In genomic region chr11:114483823-114484667, GRCm38 (mm10) we compare ENCODE assay signal across 14 mouse cellular contexts.
DNase-seq lines count a peak whose midpoint lies in the region; ATAC-seq and TF ChIP-seq lines count a peak whose summit lies in the region.
"Had no signal": no experiment of that assay in that cellular context is flagged by ENCODE, and none has a peak within 500 bp of the region (broad histone marks: within the 10 kb centered on the region; RNA-seq: fewer than 3 reads in every experiment).

No protein-coding gene starts in this region.

- no peaks in the 10 kb centered on the region for H3K36me3 ChIP-seq in hindbrain, embryonic 12.5 days
- H3K36me3 ChIP-seq in hindbrain, embryonic 16.5 days (ENCODE audit: control insufficient read depth, insufficient read depth, low read length), result no peaks in the 10 kb centered on the region
- no peaks in the 10 kb centered on the region for H3K36me3 ChIP-seq in E14TG2a.4 (ENCODE audit: insufficient read depth, low read length)
- no peaks in the 10 kb centered on the region for H3K36me3 ChIP-seq in liver, postnatal 0 days (replicated peaks; ENCODE audit: insufficient read depth, low read length)
- H3K36me3 ChIP-seq: liver, embryonic 13.5 days; neural tube, embryonic 15.5 days had no signal

- no peak for TF ChIP-seq CTCF in E14TG2a.4 (conservative IDR thresholded peaks at IDR 0.05; ENCODE audit: low read length)
- TF ChIP-seq CTCF in liver, postnatal 0 days (IDR thresholded peaks at IDR 0.05; ENCODE audit: low read depth), result no peak

- no peak overlapping the region for H3K4me3 ChIP-seq in hindbrain, embryonic 12.5 days
- H3K4me3 ChIP-seq in hindbrain, embryonic 16.5 days (ENCODE audit: low read length), result no peak overlapping the region
- peak overlapping the region; percentile 58 for H3K4me3 ChIP-seq in E14TG2a.4 (replicated peaks; ENCODE audit: low read length)
- H3K4me3 ChIP-seq in liver, postnatal 0 days (ENCODE audit: low read depth, low read length), result no peak overlapping the region
- H3K4me3 ChIP-seq: forebrain, embryonic 13.5 days; liver, embryonic 13.5 days; neural tube, embryonic 15.5 days had no signal

- H3K27ac ChIP-seq in hindbrain, embryonic 12.5 days, result peak overlapping the region; percentile 30; the same call in 1 of the 2 replicates
- no peak overlapping the region for H3K27ac ChIP-seq in hindbrain, embryonic 16.5 days (ENCODE audit: low read depth, low read length)
- no peak overlapping the region for H3K27ac ChIP-seq in liver, postnatal 0 days (ENCODE audit: low read depth)
- H3K27ac ChIP-seq: forebrain, embryonic 13.5 days; liver, embryonic 13.5 days; macrophage; neural tube, embryonic 15.5 days had no signal

- DNase-seq in cerebellum, adult 11 months, result peak; percentile 62
- peak; percentile 50 to 70 for DNase-seq in frontal cortex, postnatal 36 days (ENCODE audit: low spot score in 2 of 2)
- DNase-seq in spleen, postnatal 36 days (ENCODE audit: low spot score in 2 of 2), result no peak
- no peak for DNase-seq in liver, postnatal 0 days
- DNase-seq: kidney, postnatal 4 days; liver, embryonic 13.5 days had no signal

- peaks cover 18% of the 10 kb centered on the region for H3K27me3 ChIP-seq in hindbrain, embryonic 12.5 days
- H3K27me3 ChIP-seq in hindbrain, embryonic 16.5 days (replicated peaks; ENCODE audit: control insufficient read depth, insufficient read depth, low read length), result no peaks in the 10 kb centered on the region; the same call in 1 of the 2 replicates
- H3K27me3 ChIP-seq in E14TG2a.4 (ENCODE audit: insufficient read depth, low read length), result peaks cover 25% of the 10 kb centered on the region
- no peaks in the 10 kb centered on the region for H3K27me3 ChIP-seq in liver, postnatal 0 days (ENCODE audit: insufficient read depth, low read length)

- peaks cover 23% of the 10 kb centered on the region for H3K4me1 ChIP-seq in hindbrain, embryonic 12.5 days
- peaks cover 10% of the 10 kb centered on the region; the same call in 1 of the 2 replicates for H3K4me1 ChIP-seq in hindbrain, embryonic 16.5 days (ENCODE audit: control insufficient read depth, insufficient read depth, low read depth, low read length)
- peaks cover 41% of the 10 kb centered on the region for H3K4me1 ChIP-seq in E14TG2a.4 (replicated peaks; ENCODE audit: low read depth, low read length)
- H3K4me1 ChIP-seq in liver, postnatal 0 days (ENCODE audit: insufficient read depth), result no peaks in the 10 kb centered on the region

- no peaks in the 10 kb centered on the region for H3K9me3 ChIP-seq in hindbrain, embryonic 12.5 days (replicated peaks)
- no peaks in the 10 kb centered on the region; the same call in 1 of the 2 replicates for H3K9me3 ChIP-seq in hindbrain, embryonic 16.5 days (ENCODE audit: control insufficient read depth, low read length)
- H3K9me3 ChIP-seq in E14TG2a.4 (ENCODE audit: low read length), result no peaks in the 10 kb centered on the region
- H3K9me3 ChIP-seq in liver, postnatal 0 days (ENCODE audit: low read length), result no peaks in the 10 kb centered on the region
- H3K9me3 ChIP-seq: forebrain, embryonic 13.5 days; liver, embryonic 13.5 days; neural tube, embryonic 15.5 days had no signal

- no peak for TF ChIP-seq EP300 in liver, postnatal 0 days (IDR thresholded peaks at IDR 0.05; ENCODE audit: low read depth)

- 0 out of 2 replicates have a peak, but pooled peaks have one; percentile 23 for ATAC-seq in hindbrain, embryonic 12.5 days (ENCODE audit: low FRiP score)
- ATAC-seq in hindbrain, embryonic 16.5 days, result no peak
- no peak for ATAC-seq in liver, postnatal 0 days
- ATAC-seq: forebrain, embryonic 13.5 days; intestine, postnatal 0 days; Patski had no signal

- 66% methylated on average over 12 of the region's 12 CpGs for WGBS in hindbrain, embryonic 12.5 days
- WGBS in hindbrain, embryonic 16.5 days, result 53% methylated on average over 12 of the region's 12 CpGs
- 69% methylated on average over 12 of the region's 12 CpGs for WGBS in liver, postnatal 0 days (ENCODE audit: insufficient replicate concordance)

- no peak overlapping the region for H3K9ac ChIP-seq in hindbrain, embryonic 12.5 days
- H3K9ac ChIP-seq in hindbrain, embryonic 16.5 days (ENCODE audit: low read depth, low read length), result no peak overlapping the region
- no peak overlapping the region for H3K9ac ChIP-seq in liver, postnatal 0 days (replicated peaks)
- H3K9ac ChIP-seq: forebrain, embryonic 13.5 days; liver, embryonic 13.5 days; neural tube, embryonic 15.5 days had no signal

- H3K4me2 ChIP-seq in hindbrain, embryonic 12.5 days (replicated peaks), result no peak overlapping the region
- no peak overlapping the region for H3K4me2 ChIP-seq in hindbrain, embryonic 16.5 days (ENCODE audit: low read length)
- H3K4me2 ChIP-seq in liver, postnatal 0 days (ENCODE audit: low read depth, low read length), result no peak overlapping the region
- H3K4me2 ChIP-seq: forebrain, embryonic 13.5 days; liver, embryonic 13.5 days; neural tube, embryonic 15.5 days had no signal

Comparison
In these comparisons a context has a peak if more than half of its experiments do, and no peak if none do; other contexts are left out.
1. DNase-seq: peak in cerebellum, adult 11 months (single experiment) and frontal cortex, postnatal 36 days (2 of 2); none in spleen, postnatal 36 days (0 of 2) and liver, postnatal 0 days (single experiment).